Mouse (Mus musculus) MEL-GATA-1-ER (cell line): ENCODE results near the gene Amot.

Experiments used
- DNase-seq: peaks from one replicate; pipeline ENCODE4 v3.0.0-alpha.2; 2012; ENCODE audit warnings: low read depth; ENCODE audit errors: extremely low read depth

The Amot gene

GRCm38 (mm10) chrX:145504717-145505415 lies at the start of gene Amot:
Amot (minus strand) TSS chrX:145505181.
- no peak for DNase-seq

- no peak for DNase-seq
These were observed 40.1 kb upstream of the Amot start for GRCm38 (mm10) chrX:145545060-145545459.

- no peak for DNase-seq
These were observed 38.9 kb upstream of the Amot start for GRCm38 (mm10) chrX:145543602-145544490.

- DNase-seq: no peak
These were observed 36.1 kb upstream of the Amot start for GRCm38 (mm10) chrX:145541050-145541449.

- no peak for DNase-seq
These were observed 35.3 kb upstream of the Amot start for GRCm38 (mm10) chrX:145540321-145540720.

- no peak for DNase-seq
These were observed 24.6 kb upstream of the Amot start for GRCm38 (mm10) chrX:145529602-145530001.

DNA sequence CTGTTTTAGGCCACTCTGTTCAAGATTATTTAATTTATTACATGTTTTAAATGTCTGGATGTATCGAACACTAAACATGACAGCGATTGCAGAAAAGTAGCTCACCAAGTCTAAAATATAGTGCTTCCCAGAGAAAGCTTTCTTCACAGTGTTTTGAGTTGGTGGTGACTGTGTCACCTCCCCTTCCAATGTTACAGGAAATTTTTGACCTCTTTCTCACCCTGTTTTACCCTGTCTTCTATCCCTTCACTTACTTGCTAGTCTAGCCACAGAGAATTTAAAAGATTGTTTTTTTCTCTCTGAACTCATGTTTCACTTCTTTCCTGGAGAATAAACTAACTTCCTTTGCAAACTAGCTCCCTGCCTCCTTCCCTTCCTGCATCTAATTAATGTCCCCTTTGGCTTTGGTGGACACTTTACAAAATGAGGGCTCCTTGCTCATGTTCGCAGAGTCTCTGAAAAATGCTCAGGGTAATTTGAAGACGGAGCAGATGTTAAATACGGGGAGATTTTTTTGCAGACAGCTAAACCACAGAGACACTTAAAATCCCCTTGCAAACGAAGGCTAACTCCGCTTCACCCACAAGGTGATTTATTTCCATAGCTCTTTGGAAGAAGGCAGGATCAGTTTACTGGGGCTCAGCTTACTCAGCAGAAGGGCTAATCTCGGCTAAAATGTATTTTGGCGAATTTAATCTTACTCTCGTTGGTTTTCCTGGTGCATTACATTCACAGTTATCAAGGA lies 11.5 kb upstream of the Amot start:
- no peak for DNase-seq

DNA sequence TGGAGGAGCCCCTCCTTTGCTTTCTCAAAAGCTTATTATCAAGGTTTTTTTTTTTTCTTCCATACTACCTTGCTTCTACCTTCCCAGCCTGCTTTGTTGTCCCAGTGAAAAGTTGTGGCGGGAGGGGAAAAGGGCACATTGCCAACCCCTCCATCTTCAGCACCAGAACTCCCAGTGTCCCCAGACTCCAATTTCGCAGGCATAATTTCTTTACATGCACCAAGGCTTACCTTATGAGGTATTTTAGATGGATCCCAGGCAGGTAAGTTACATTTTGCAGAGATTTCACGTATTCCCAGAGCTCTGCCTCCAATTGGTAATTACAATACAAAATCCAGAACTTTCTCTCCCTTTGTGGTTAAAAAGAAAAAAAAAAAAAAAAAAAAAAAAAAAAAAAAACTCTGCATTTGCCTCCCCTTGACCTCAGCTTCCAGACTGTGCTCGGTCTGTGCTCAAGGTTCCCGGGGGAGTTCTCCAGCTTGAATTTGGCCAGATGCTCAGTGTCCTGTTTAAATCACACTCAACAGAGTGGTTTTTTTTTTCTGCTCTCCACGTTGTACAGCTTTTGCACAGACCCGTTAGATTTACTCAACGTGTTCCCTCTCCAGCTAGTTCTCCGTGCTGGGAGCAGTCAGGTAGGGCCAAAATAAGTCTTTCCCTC lies 10.6 kb upstream of the Amot start:
- no peak for DNase-seq

DNA sequence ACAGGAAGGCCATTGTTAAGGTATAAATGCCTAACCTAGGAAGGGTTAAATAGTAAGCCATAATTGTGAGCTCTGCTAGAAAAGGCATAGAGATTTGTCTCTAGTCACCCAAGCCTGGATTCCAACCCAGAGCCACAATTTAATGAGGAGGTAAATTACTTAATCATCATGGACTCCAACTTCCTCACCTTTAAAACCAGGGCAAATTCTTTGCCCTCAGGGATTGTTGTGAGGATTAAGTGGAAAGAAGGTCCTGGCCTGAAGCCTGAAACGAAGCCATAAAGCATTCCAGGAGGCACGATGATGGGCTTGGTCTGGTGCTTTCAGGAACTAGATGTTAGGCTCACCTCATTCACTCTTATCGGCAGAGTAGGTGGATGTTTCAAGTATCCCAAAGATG lies 5.7 kb upstream of the Amot start:
- no peak for DNase-seq

- peak; percentile 44 for DNase-seq
These were observed 648 bp upstream of the Amot start for GRCm38 (mm10) chrX:145505457-145506201.

DNA sequence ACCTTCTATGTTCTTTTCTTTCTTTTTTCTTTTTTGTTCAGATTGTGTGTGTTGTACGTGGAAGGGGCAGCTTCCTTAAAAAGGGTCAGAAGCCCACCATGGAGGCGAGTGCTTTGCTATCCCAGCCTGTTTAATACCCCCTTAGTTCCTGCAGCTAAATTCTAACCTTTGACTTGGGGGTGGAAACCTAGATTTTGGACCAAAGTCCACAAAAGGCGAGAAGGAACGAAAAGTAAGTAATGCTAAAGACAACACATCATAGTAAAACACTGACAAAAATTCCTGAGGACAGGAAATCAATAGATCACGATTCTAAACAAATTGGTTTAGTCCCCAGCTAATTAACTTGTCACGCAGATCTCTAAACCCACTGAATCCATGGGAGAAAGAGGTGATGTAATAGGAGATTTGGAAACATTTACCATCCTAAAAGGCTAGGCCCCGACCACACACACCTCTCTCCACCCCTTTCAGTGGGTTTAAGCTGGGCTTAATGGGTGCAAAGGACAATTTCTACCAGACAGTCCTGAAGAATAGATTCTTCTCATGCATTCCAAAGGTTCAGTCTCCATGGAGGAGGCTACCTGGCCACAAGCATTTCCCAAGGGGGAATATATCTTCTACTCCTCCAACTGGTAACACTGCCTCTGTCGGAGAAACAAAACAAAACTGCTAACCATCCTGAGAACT lies 3.2 kb downstream of the Amot start:
- no peak for DNase-seq

GRCm38 (mm10) chrX:145499101-145499500 lies 5.9 kb downstream of the Amot start:
- DNase-seq: no peak

DNA sequence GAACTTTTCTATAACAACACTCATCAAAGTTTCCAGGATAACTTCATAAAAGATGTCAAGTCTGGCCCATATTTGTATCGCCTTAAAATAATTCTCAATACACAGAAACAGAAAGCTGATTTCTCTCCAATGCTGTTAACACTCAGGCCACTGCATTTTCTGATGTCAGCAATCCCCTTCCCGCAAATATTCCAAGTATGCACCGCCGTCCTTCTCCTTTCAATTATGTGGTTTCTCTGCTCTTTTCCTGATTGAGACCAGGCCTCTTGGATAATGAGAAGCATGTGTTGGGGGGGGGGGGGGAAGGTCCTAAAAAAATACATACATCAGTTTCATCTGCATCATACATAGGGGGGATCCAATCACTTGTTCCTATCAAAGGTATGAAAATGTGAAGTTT lies 6.3 kb downstream of the Amot start:
- DNase-seq: no peak

- no peak for DNase-seq
These were observed 7.5 kb downstream of the Amot start for GRCm38 (mm10) chrX:145497486-145497885.

- no peak for DNase-seq
These were observed 9.6 kb downstream of the Amot start for GRCm38 (mm10) chrX:145495381-145495780.

DNA sequence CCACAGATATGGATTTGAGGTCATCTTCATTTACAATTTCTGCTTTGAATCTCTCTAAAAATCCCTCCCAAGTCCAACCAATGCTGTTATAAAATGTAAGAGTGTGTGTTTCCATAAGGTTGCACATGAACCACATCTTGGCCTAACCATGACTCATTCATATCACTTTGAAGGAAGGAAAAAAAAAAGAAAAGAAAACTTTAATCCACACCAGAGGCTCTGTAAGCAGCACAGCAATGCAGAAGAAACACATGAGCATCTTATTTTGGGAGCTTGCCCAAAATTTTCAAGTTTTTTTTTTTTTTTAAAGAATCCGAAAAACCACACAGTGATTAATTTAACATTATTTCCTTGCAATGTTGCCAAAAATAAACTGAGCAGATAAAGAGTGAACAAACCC lies 14.2 kb downstream of the Amot start:
- no peak for DNase-seq

DNA sequence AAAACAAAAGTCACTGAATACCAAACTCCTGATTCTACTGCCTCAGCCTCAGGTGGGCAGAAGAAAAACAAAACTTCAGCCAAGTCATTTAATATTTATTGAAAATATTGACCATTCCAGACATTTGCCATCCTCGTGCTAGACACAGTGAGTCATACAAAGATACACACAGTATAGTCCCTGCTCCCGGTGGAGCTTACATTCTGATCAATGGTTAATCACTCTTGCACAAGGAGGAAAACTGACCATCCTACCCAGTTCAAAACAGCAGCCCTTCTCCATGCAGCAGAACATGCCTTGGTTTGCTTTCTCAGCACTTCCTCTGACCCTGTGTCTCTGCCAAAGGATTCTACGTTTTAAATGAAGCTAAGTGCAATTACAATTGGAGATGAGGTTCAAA lies 14.6 kb downstream of the Amot start:
- DNase-seq: no peak

DNA sequence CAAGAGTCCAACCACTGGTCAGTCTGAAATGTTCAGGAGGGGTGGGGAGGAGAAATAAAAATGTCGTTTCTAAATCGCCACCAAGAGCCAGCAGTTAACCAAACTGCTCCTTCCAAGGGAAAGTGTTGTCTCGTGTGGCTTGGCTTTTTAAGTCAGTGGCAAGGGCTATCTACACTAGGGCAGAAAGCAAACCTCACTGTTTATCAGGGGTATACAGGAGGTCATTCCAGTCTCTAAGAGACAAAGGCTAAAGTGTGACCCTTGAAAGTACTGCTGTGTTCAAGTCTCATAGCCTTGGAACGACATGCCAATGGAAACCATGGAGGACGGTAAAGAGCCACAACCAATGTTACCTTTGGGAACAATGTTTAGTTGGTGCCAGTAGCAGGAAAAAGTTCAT lies 15.0 kb downstream of the Amot start:
- DNase-seq: no peak

- no peak for DNase-seq
These were observed 19.5 kb downstream of the Amot start for GRCm38 (mm10) chrX:145485495-145485894.

DNA sequence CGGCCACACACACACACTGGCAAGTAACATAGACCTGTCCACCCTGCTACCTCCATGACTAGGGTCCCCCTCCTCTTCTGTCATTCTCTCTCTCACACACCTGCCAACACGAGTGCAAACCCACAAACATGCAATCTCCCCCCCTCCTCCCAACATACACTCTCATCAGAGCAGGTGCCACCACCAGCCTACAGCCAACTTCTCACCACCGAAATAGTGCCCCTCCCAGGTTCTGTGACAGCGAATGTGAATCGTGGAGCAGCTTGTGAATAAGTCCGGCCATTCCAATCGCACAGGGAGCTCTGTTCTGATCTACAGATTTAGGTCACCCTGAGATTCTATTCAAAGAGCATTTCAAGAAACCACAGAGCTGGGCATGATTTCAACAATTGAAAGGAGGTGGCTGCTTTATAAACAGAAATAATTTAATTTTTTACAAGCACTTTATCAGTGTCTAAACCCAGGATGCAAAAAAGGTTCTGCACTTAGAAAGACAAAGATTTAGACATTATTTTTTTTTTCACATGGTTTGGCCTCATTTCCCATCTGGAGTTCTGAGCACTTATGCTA lies 21.4 kb downstream of the Amot start:
- DNase-seq: no peak
